11 mouse cellular contexts compared by ENCODE assay signal in the genomic region with DNA sequence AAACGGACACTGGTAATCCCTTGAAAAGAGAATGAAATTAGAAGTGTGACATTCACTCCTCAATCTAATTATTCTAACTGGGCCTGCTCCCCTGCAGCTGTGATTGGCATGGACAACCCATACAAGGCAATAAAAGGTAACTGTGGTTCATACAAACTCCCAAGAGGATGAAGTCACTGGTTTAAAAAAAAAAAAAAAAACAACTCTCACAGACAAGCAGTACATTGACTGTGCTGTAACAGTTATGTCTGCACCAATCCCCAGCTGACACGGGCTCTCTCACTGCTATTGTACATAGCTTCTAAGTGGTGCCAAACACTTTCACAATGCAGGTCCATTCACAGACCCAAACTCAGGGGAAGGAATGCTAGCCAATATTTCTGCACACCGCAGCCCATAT. TPM values are rescaled to one million over a fixed set of nuclear protein-coding genes. Genes with fewer than 3 reads are reported as not detected.
A peak's percentile ranks its signal among the peaks of the same experiment; 100 is the strongest.
DNase-seq lines count a peak whose midpoint lies in the region; ATAC-seq lines count a peak whose summit lies in the region.
"Had no signal": no experiment of that assay in that cellular context is flagged by ENCODE, and none has a peak within 500 bp of the region (broad histone marks: within the 10 kb centered on the region; RNA-seq: fewer than 3 reads in every experiment).

No protein-coding gene starts in this region.

- H3K9me3 ChIP-seq in hindbrain, embryonic 13.5 days, result no peaks in the 10 kb centered on the region
- no peaks in the 10 kb centered on the region for H3K9me3 ChIP-seq in hindbrain, embryonic 11.5 days (ENCODE audit: control insufficient read depth, low read length)
- H3K9me3 ChIP-seq in kidney, embryonic 15.5 days (replicated peaks), result no peaks in the 10 kb centered on the region
- H3K9me3 ChIP-seq: megakaryocyte, embryonic 14.5 days had no signal

- no peaks in the 10 kb centered on the region for H3K36me3 ChIP-seq in hindbrain, embryonic 13.5 days
- H3K36me3 ChIP-seq in hindbrain, embryonic 11.5 days (ENCODE audit: control insufficient read depth, insufficient read depth, low read length), result no peaks in the 10 kb centered on the region
- peaks cover 9% of the 10 kb centered on the region; the same call in 1 of the 2 replicates for H3K36me3 ChIP-seq in kidney, embryonic 15.5 days

- no peak overlapping the region for H3K4me3 ChIP-seq in hindbrain, embryonic 13.5 days
- H3K4me3 ChIP-seq in hindbrain, embryonic 11.5 days (ENCODE audit: low read depth, low read length), result no peak overlapping the region
- no peak overlapping the region for H3K4me3 ChIP-seq in kidney, embryonic 15.5 days (replicated peaks)
- H3K4me3 ChIP-seq: megakaryocyte, embryonic 14.5 days had no signal

- no peak overlapping the region for H3K9ac ChIP-seq in hindbrain, embryonic 13.5 days
- H3K9ac ChIP-seq in hindbrain, embryonic 11.5 days (ENCODE audit: low read depth, low read length), result no peak overlapping the region
- no peak overlapping the region for H3K9ac ChIP-seq in kidney, embryonic 15.5 days

- no peaks in the 10 kb centered on the region for H3K27me3 ChIP-seq in hindbrain, embryonic 13.5 days
- no peaks in the 10 kb centered on the region for H3K27me3 ChIP-seq in hindbrain, embryonic 11.5 days (ENCODE audit: control insufficient read depth, insufficient read depth, low read length)
- H3K27me3 ChIP-seq in kidney, embryonic 15.5 days, result no peaks in the 10 kb centered on the region
- H3K27me3 ChIP-seq: megakaryocyte, embryonic 14.5 days had no signal

- 49% methylated on average over 3 of the region's 3 CpGs for WGBS in hindbrain, embryonic 13.5 days
- 73% methylated on average over 3 of the region's 3 CpGs for WGBS in hindbrain, embryonic 11.5 days
- 37% methylated on average over 3 of the region's 3 CpGs for WGBS in large intestine, adult 2 months
- WGBS in kidney, embryonic 15.5 days, result 75% methylated on average over 3 of the region's 3 CpGs

- H3K4me2 ChIP-seq in hindbrain, embryonic 13.5 days, result no peak overlapping the region
- no peak overlapping the region for H3K4me2 ChIP-seq in hindbrain, embryonic 11.5 days (replicated peaks; ENCODE audit: low read depth, low read length)
- no peak overlapping the region for H3K4me2 ChIP-seq in kidney, embryonic 15.5 days

- intact Hi-C loops in heart, postnatal 14 days (cut with DNase I), result no loop called here

- no peak for DNase-seq in hindbrain, embryonic 11.5 days (ENCODE audit: low spot score)
- peak; percentile 19 for DNase-seq in right cerebral cortex, adult 18-20 months
- DNase-seq in right cerebral cortex, postnatal 36 days (ENCODE audit: low spot score in 2 of 2), result no peak
- peak; percentile 28 for DNase-seq in large intestine, adult 2 months (ENCODE audit: low read depth, low spot score)
- DNase-seq in heart, postnatal 14 days, result no peak
- DNase-seq in adrenal gland, adult (ENCODE audit: inconsistent age in 2 of 2, low spot score in 1 of 2), result no peak
- DNase-seq: cerebellum, adult 11-12 months; kidney, adult 11 months had no signal

- peak; percentile 78; the same call in 1 of the 2 replicates for ATAC-seq in hindbrain, embryonic 13.5 days (ENCODE audit: low FRiP score)
- ATAC-seq in hindbrain, embryonic 11.5 days (ENCODE audit: low FRiP score), result no peak
- no peak for ATAC-seq in kidney, embryonic 15.5 days (replicated peaks; ENCODE audit: low FRiP score)

- H3K4me1 ChIP-seq in hindbrain, embryonic 13.5 days (replicated peaks), result peaks cover 28% of the 10 kb centered on the region
- no peaks in the 10 kb centered on the region for H3K4me1 ChIP-seq in hindbrain, embryonic 11.5 days (replicated peaks; ENCODE audit: control insufficient read depth, insufficient read depth, low read length)
- H3K4me1 ChIP-seq in kidney, embryonic 15.5 days, result no peaks in the 10 kb centered on the region

- H3K27ac ChIP-seq in hindbrain, embryonic 13.5 days, result no peak overlapping the region
- no peak overlapping the region for H3K27ac ChIP-seq in hindbrain, embryonic 11.5 days (ENCODE audit: low read depth, low read length)
- H3K27ac ChIP-seq in kidney, embryonic 15.5 days, result no peak overlapping the region

RNA-seq across cellular contexts. Expression of a gene that starts 53.8 kb away (rescaled TPM):
- 18.2 and 19.0 TPM in 2 replicates for polyA plus RNA-seq in hindbrain, embryonic 13.5 days (2015; fragmentation: Nextera tagmentation; extraction: Ambion mirVana)
- polyA plus RNA-seq in hindbrain, embryonic 11.5 days (2014; fragmentation: Nextera tagmentation; extraction: Ambion mirVana), result 9.8 and 9.9 TPM in 2 replicates
- 20.6 and 39.3 TPM in 2 replicates for polyA plus RNA-seq in large intestine, adult 2 months (2012; rRNA removed)
- 20.3 and 21.3 TPM in 2 replicates for polyA plus RNA-seq in kidney, embryonic 15.5 days (2015; fragmentation: Nextera tagmentation; extraction: Ambion mirVana)
- 10 to 100 TPM; 16.7 to 17.6 TPM for total RNA-seq in heart, postnatal 14 days (2021)

Comparison
In these comparisons a context has a peak if more than half of its experiments do, and no peak if none do; other contexts are left out.
1. DNase-seq: peak in right cerebral cortex, adult 18-20 months (single experiment) and large intestine, adult 2 months (single experiment); none in hindbrain, embryonic 11.5 days (single experiment), right cerebral cortex, postnatal 36 days (0 of 2), heart, postnatal 14 days (0 of 2) and adrenal gland, adult (0 of 2).